Comparison of ENCODE assay signal across 8 mouse cellular contexts in the genomic region with DNA sequence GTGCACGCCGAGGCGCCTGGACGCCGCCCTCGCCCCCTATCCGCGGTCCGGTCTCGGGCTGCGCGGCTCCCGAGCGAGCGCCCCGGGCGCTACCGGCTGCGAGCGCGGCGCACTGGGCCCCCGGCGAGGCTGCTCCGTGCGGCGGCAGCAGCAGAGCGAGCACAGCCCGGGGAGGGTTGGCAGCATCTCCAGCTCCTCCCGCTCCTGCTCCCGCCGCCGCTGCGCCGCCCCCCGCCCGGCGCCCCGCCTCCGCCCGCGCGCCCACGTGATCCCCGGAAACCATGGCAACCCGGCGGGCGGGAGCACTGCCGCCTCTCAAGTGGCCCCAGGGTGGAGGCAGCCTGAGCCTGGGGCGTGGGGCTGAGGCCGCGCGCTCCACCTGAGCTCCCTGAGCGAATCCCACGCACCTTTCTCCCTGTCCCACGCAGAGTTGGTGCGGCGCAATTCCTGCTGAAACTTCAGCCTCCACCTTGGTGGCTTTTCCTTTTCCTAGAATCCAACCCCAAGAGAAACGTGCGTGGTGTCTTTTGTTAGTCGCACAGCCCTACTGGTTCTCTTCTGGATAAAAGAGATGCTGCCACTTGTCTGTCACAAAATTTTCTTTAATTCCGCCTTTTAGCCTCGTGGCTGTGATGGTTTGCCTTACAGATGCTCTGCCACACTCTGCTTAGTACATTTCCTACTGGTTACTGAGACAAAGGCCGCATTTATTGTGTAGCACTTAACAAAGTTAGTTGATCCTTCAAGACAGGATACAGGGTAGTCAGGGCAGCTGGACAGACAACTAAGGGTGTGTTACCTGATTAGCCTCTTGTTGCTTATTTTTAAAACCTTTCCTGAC. TPM values are rescaled to one million over a fixed set of nuclear protein-coding genes. Genes with fewer than 3 reads are reported as not detected.
DNase-seq lines count a peak whose midpoint lies in the region; ATAC-seq and TF ChIP-seq lines count a peak whose summit lies in the region.

A gene (minus strand): TSS at position 207 of the 841 bp plus-strand sequence.

- H3K27ac ChIP-seq in embryonic facial prominence, embryonic 14.5 days (replicated peaks; ENCODE audit: low read depth, low read length) = peak within 1 kb of the TSS; percentile 91
- H3K27ac ChIP-seq in limb, embryonic 14.5 days (replicated peaks; ENCODE audit: low read depth, low read length) = peak within 1 kb of the TSS; percentile 88
- H3K27ac ChIP-seq in midbrain, postnatal 0 days (ENCODE audit: low read depth, low read length) = peak within 1 kb of the TSS; percentile 99

- no peak for TF ChIP-seq CTCF in midbrain, postnatal 0 days (IDR thresholded peaks at IDR 0.05)

- peak; percentile 77 for DNase-seq in 3T3-L1 (ENCODE audit: low read depth, low spot score)
- peak; percentile 87 for DNase-seq in adrenal gland, postnatal 4 days (ENCODE audit: low spot score in 2 of 2)
- peak; percentile 95 for DNase-seq in embryonic facial prominence, embryonic 14.5 days (ENCODE audit: low spot score)
- DNase-seq in heart, adult 8-10 months (ENCODE audit: low spot score) = peak; percentile 78
- DNase-seq in kidney, adult 9 months = peak; percentile 76
- DNase-seq in limb, embryonic 14.5 days (ENCODE audit: low spot score) = peak; percentile 92
- peak; percentile 94 for DNase-seq in midbrain, postnatal 0 days (ENCODE audit: low spot score)
- DNase-seq in spleen, postnatal 14 days (ENCODE audit: low spot score in 2 of 2) = peak; percentile 92 to 93

- 2% methylated on average over 7 of the region's 64 CpGs for WGBS in embryonic facial prominence, embryonic 14.5 days
- WGBS in limb, embryonic 14.5 days = 2% methylated on average over 34 of the region's 64 CpGs
- WGBS in midbrain, postnatal 0 days = under 1% methylated on average over 59 of the region's 64 CpGs

- peak within 1 kb of the TSS; percentile 91 for H3K4me2 ChIP-seq in embryonic facial prominence, embryonic 14.5 days (ENCODE audit: low read depth, low read length)
- H3K4me2 ChIP-seq in limb, embryonic 14.5 days (replicated peaks; ENCODE audit: low read depth, low read length, severe bottlenecking) = peak within 1 kb of the TSS; percentile 91
- peak within 1 kb of the TSS; percentile 71 for H3K4me2 ChIP-seq in midbrain, postnatal 0 days (ENCODE audit: low read depth, low read length, poor library complexity, severe bottlenecking)

- 0 out of 2 replicates have a peak, but pooled peaks have one; percentile 60 for TF ChIP-seq POLR2A in limb, embryonic 14.5 days (IDR thresholded peaks at IDR 0.05; ENCODE audit: borderline replicate concordance, extremely low read depth, insufficient read depth, insufficient read length)

- peak within 1 kb of the TSS; percentile 78 for H3K9ac ChIP-seq in embryonic facial prominence, embryonic 14.5 days (ENCODE audit: low read depth, low read length)
- H3K9ac ChIP-seq in limb, embryonic 14.5 days (ENCODE audit: low read depth, low read length, severe bottlenecking) = peak within 1 kb of the TSS; percentile 83
- H3K9ac ChIP-seq in midbrain, postnatal 0 days (replicated peaks; ENCODE audit: low read length, poor library complexity, severe bottlenecking) = peak within 1 kb of the TSS; percentile 95

- H3K4me3 ChIP-seq in embryonic facial prominence, embryonic 14.5 days (ENCODE audit: low read depth, low read length) = peak within 1 kb of the TSS; percentile 83
- peak within 1 kb of the TSS; percentile 78 for H3K4me3 ChIP-seq in limb, embryonic 14.5 days (replicated peaks; ENCODE audit: low read length)
- peak within 1 kb of the TSS; percentile 90 for H3K4me3 ChIP-seq in midbrain, postnatal 0 days (ENCODE audit: low read depth, low read length)

- ATAC-seq in embryonic facial prominence, embryonic 14.5 days (ENCODE audit: low read depth) = peak; percentile 96
- ATAC-seq in limb, embryonic 14.5 days (ENCODE audit: low FRiP score, low read depth) = peak; percentile 94
- peak; percentile 95 for ATAC-seq in midbrain, postnatal 0 days (ENCODE audit: low FRiP score)

- no peaks in the 10 kb centered on the region for H3K27me3 ChIP-seq in embryonic facial prominence, embryonic 14.5 days (replicated peaks; ENCODE audit: control insufficient read depth, insufficient read depth, low read length)
- no peaks in the 10 kb centered on the region for H3K27me3 ChIP-seq in limb, embryonic 14.5 days (ENCODE audit: control insufficient read depth, insufficient read depth, low read length)
- no peaks in the 10 kb centered on the region for H3K27me3 ChIP-seq in midbrain, postnatal 0 days (ENCODE audit: insufficient read depth, low read length)

- peaks cover 6% of the 10 kb centered on the region; the same call in 1 of the 2 replicates for H3K4me1 ChIP-seq in embryonic facial prominence, embryonic 14.5 days (ENCODE audit: control insufficient read depth, insufficient read depth, low read length)
- peaks cover 3% of the 10 kb centered on the region; the same call in 1 of the 2 replicates for H3K4me1 ChIP-seq in limb, embryonic 14.5 days (ENCODE audit: control insufficient read depth, insufficient read depth, low read length)
- peaks cover 6% of the 10 kb centered on the region; the same call in 1 of the 2 replicates for H3K4me1 ChIP-seq in midbrain, postnatal 0 days (ENCODE audit: insufficient read depth, low read length)

- no peaks in the 10 kb centered on the region for H3K36me3 ChIP-seq in embryonic facial prominence, embryonic 14.5 days (ENCODE audit: control insufficient read depth, insufficient read depth, low read length)
- H3K36me3 ChIP-seq in limb, embryonic 14.5 days (ENCODE audit: control insufficient read depth, insufficient read depth, low read length) = no peaks in the 10 kb centered on the region
- H3K36me3 ChIP-seq in midbrain, postnatal 0 days (ENCODE audit: insufficient read depth, low read length) = no peaks in the 10 kb centered on the region

- no peaks in the 10 kb centered on the region for H3K9me3 ChIP-seq in embryonic facial prominence, embryonic 14.5 days (ENCODE audit: control insufficient read depth, low read length)
- H3K9me3 ChIP-seq in limb, embryonic 14.5 days (ENCODE audit: control insufficient read depth, low read length) = no peaks in the 10 kb centered on the region
- no peaks in the 10 kb centered on the region for H3K9me3 ChIP-seq in midbrain, postnatal 0 days (ENCODE audit: low read length)

RNA-seq across cellular contexts. Expression of the gene that starts here (rescaled TPM):
- total RNA-seq in adrenal gland, postnatal 4 days (2021) = 100 to 1,000 TPM; 187 to 200 TPM
- polyA plus RNA-seq in embryonic facial prominence, embryonic 14.5 days (2014; fragmentation: Nextera tagmentation; extraction: Ambion mirVana) = 35.8 and 41.0 TPM in 2 replicates
- total RNA-seq in heart, adult 8-10 months (2022) = 1 to 10 TPM; 3.0 to 3.8 (median 3.4) TPM
- polyA plus RNA-seq in limb, embryonic 14.5 days (2012; rRNA removed) = 10.7 and 12.2 TPM in 2 replicates
- polyA plus RNA-seq in limb, embryonic 14.5 days (2014; fragmentation: Nextera tagmentation; extraction: Ambion mirVana) = 23.9 and 24.0 TPM in 2 replicates
- total RNA-seq in midbrain, postnatal 0 days (2014; rRNA removed) = 182 and 231 TPM in 2 replicates
- polyA plus RNA-seq in midbrain, postnatal 0 days (2015; fragmentation: Nextera tagmentation; extraction: Ambion mirVana) = 121 and 132 TPM in 2 replicates

Comparison
In these comparisons a context has a peak if more than half of its experiments do, and no peak if none do; other contexts are left out.
1. Peak in every context shown above with its lines: DNase-seq, ATAC-seq, H3K4me3 ChIP-seq and H3K27ac ChIP-seq.
2. RNA of the gene that starts here (total RNA-seq): 187 to 200 TPM in adrenal gland, postnatal 4 days and 182 to 231 TPM in midbrain, postnatal 0 days; 3.0 to 3.8 TPM in heart, adult 8-10 months; every median in the first group is over 10 times any median in the second.